Mouse (Mus musculus) limb, embryonic 14.5 days (tissue): Measurements from ENCODE around the gene Cltrn. TPM values are rescaled to one million over a fixed set of nuclear protein-coding genes. Genes with fewer than 3 reads are reported as not detected.
A peak's percentile ranks its signal among the peaks of the same experiment; 100 is the strongest.

Experiments
- ATAC-seq: fragments of 200-750 bp; cut with Nextera tagmentation; 2 replicates; pipeline ENCODE4 v1.8.0; 2017; ENCODE audit warnings: low read depth, moderate number of reproducible peaks, moderate TSS enrichment; ENCODE audit not compliant: low FRiP score
- DNase-seq: peaks from one replicate; pipeline ENCODE4 v3.0.0-alpha.2; 2015; ENCODE audit warnings: low spot score
- H3K27ac ChIP-seq: fragments of 300-500 bp; sonication (generic); replicated peaks from 2 replicates; pipeline ENCODE4 v1.5.1; 2014; ENCODE audit warnings: low read depth, mild to moderate bottlenecking, low read length, moderate library complexity, mixed read lengths
- H3K27me3 ChIP-seq: fragments of 300-500 bp; sonication (generic); 2 replicates; pipeline ENCODE4 v1.6.1; 2014; ENCODE audit warnings: low read length, mixed read lengths; ENCODE audit not compliant: control insufficient read depth, insufficient read depth
- H3K36me3 ChIP-seq: fragments of 300-500 bp; sonication (generic); 2 replicates; pipeline ENCODE4 v1.6.1; 2014; ENCODE audit warnings: mild to moderate bottlenecking, low read length, moderate library complexity, mixed read lengths; ENCODE audit not compliant: control insufficient read depth, insufficient read depth
- H3K4me1 ChIP-seq: fragments of 300-500 bp; sonication (generic); 2 replicates; pipeline ENCODE4 v1.6.1; 2014; ENCODE audit warnings: antibody characterized with exemption, low read length, mixed read lengths; ENCODE audit not compliant: control insufficient read depth, insufficient read depth
- H3K4me2 ChIP-seq: fragments of 300-500 bp; sonication (generic); replicated peaks from 2 replicates; pipeline ENCODE4 v1.6.1; 2014; ENCODE audit warnings: low read depth, mild to moderate bottlenecking, low read length, moderate library complexity; ENCODE audit not compliant: severe bottlenecking
- H3K4me3 ChIP-seq: fragments of 300-500 bp; sonication (generic); replicated peaks from 2 replicates; pipeline ENCODE4 v1.5.1; 2014; ENCODE audit warnings: low read length
- H3K9ac ChIP-seq: fragments of 300-500 bp; sonication (generic); 2 replicates; pipeline ENCODE4 v1.6.1; 2014; ENCODE audit warnings: mild to moderate bottlenecking, low read depth, low read length, moderate library complexity; ENCODE audit not compliant: severe bottlenecking
- H3K9me3 ChIP-seq: fragments of 300-500 bp; sonication (generic); 2 replicates; pipeline ENCODE4 v1.6.1; 2016; ENCODE audit warnings: low read length; ENCODE audit not compliant: control insufficient read depth
- POLR2A ChIP-seq: fragments of 200-500 bp; IDR thresholded peaks from 2 replicates; pipeline ENCODE4 v1.8.0; 2012; ENCODE audit warnings: inconsistent platforms, mild to moderate bottlenecking, moderate library complexity, borderline replicate concordance; ENCODE audit not compliant: insufficient read depth, insufficient read length; ENCODE audit errors: extremely low read depth
- WGBS: fragments of 180-500 bp; shearing (Covaris S2); extraction: QIAGEN DNeasy Blood & Tissue Kit; methylation state at CpG from one replicate; pipeline ENCODE4 v1.1.7; 2014; 5-methylcytosine and 5-hydroxymethylcytosine counted together
- polyA plus RNA-seq, 2 experiments: library from polyadenylated mRNA; depleted of rRNA in 1 of 2; stranded (reverse) in 1 of 2; unstranded in 1 of 2; fragments of >200 nt; fragmentation: Nextera tagmentation in 1 of 2; extraction: Ambion mirVana in 1 of 2; gene quantifications; 2 replicates each; pipeline versions ENCODE4 v1.2.1 to v1.2.3; 2012 to 2014

Gene Cltrn
- polyA plus RNA-seq, 2 experiments, result 0.10 to 0.21 TPM

DNA sequence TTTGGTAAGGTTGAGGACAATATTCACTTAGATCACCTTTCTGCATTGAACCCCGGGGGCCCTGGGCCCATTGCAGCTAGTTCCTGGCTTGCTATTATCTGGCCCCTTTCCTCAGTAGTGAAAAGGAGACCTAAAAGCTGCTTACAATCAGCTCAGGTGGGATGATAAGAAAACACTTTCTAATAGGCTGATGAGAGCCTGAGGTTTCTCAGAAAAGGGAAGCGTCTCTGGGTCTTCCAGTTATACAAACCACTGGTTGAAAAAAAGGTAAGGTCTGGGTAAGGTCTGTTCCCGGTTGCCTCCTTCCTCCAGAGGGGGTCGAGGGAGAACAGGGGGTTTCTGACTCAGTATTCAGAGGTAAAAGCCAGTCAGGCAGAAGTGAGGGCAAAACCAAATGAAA, 29.6 kb upstream of the Cltrn start:
- WGBS, result 69% methylated on average over 4 of the region's 4 CpGs
- Histone ChIP-seq H3K4me3 (no peak overlapping the region), H3K4me1 (no peaks in the 10 kb centered on the region), H3K27ac (no peak overlapping the region), H3K4me2 (no peak overlapping the region), H3K36me3 (no peaks in the 10 kb centered on the region), H3K9ac (no peak overlapping the region), H3K9me3 (no peaks in the 10 kb centered on the region), H3K27me3 (no peaks in the 10 kb centered on the region)
- no peak for TF ChIP-seq POLR2A
- ATAC-seq (no peak), DNase-seq (no peak)

DNA sequence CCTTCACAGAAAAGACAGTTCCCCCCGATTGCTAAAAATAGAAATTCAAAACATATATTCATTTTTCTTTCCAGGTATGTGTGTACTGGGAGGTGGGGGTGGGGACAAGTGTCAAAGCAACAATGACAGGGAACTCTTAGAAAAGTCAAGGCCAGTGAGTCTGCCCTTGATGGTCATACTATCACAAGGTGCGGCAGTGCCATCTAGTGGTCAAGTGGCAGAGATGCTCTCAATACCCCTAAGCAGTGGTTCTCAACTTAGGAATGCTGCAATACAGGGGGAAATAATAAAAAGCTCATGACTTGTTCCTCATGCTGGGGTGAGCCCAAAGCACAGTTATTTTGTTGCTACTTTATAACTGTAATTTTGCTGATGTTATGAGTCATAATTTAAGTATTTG, 22.4 kb upstream of the Cltrn start:
- Histone ChIP-seq H3K4me3 (no peak overlapping the region), H3K9ac (no peak overlapping the region), H3K9me3 (no peaks in the 10 kb centered on the region), H3K4me2 (no peak overlapping the region), H3K4me1 (no peaks in the 10 kb centered on the region), H3K36me3 (no peaks in the 10 kb centered on the region), H3K27me3 (no peaks in the 10 kb centered on the region), H3K27ac (no peak overlapping the region)
- ATAC-seq, result peak; percentile 79; the same call in 1 of the 2 replicates
- WGBS, result 14% methylated on average over 2 of the region's 2 CpGs
- DNase-seq, result peak; percentile 88
- TF ChIP-seq POLR2A, result no peak

DNA sequence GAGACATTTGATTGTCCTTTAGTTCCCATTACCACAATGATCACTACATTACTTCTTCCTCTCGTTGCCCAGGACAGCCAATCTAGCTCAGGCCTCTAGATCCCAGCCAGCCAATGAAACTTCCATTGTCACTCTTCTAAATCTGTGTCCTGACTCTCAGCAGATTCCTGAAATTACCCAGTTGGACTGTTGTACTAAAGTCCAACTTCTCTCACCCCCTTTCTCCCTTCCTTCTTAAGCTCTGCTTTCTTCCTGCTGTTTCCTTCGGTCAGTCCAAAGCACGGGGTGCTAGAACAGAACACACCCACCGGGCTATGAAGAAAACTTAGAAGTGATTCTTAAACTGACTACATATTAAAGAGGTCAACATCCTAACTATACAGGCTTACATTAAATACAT, 19.7 kb upstream of the Cltrn start:
- no peak for TF ChIP-seq POLR2A
- Histone ChIP-seq H3K36me3 (0 out of 2 replicates have a peak, but pooled peaks cover 2% of the 10 kb centered on the region), H3K27me3 (no peaks in the 10 kb centered on the region), H3K4me2 (no peak overlapping the region), H3K27ac (no peak overlapping the region), H3K4me1 (no peaks in the 10 kb centered on the region), H3K4me3 (no peak overlapping the region), H3K9me3 (no peaks in the 10 kb centered on the region), H3K9ac (no peak overlapping the region)
- no peak for ATAC-seq
- 85% methylated on average over 4 of the region's 4 CpGs for WGBS
- no peak for DNase-seq

DNA sequence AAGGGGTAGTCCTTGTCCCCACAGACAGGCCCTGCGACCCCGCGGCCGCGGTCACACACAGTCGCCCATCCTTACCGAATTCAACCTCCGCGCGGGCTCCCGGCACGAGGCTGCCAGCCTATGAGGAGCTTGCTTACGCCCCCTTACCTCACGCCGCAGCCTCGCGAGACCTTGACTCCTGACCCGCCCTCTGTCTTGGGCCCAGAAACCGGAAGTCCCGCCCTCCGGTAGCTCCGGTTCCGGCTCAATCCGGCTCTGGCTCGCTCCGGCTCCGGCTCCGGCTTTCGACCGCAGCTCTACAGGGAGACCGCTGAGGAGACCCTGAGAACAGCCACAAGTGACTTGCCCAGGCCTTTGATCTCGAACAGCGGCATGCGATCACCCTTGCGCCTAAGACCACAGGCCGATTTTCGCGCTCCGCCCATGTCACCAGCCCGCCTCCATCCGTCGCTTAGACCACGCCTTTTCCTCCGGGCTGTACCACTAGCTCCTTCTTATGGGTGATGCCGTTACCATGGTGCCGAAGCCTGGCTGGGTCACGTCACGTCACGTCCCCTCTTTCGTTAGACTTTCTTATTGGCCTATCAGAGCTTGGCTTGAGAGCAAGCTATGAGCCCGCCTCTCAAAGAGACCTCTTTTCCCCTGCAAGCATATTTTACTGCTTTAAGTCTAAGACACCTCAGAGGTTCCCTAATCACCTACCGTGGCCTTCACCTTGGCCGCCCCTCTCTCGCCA, 12.4 kb upstream of the Cltrn start, which contains the start of gene Siah1b:
TSS of gene Siah1b (minus strand) at position 454 of the 736 bp plus-strand sequence.
- peak within 1 kb of the TSS; percentile 61 for H3K9ac ChIP-seq
- no peaks in the 10 kb centered on the region for H3K4me1 ChIP-seq
- DNase-seq (peak; percentile 94), ATAC-seq (peak; percentile 98)
- no peaks in the 10 kb centered on the region for H3K27me3 ChIP-seq
- H3K4me3 ChIP-seq, result peak within 1 kb of the TSS; percentile 54
- TF ChIP-seq POLR2A, result no peak
- no peaks in the 10 kb centered on the region for H3K9me3 ChIP-seq
- H3K4me2 ChIP-seq, result peak within 1 kb of the TSS; percentile 63
- H3K36me3 ChIP-seq, result 0 out of 2 replicates have a peak, but pooled peaks cover 2% of the 10 kb centered on the region
- 25% methylated on average over 53 of the region's 54 CpGs for WGBS
- H3K27ac ChIP-seq, result peak within 1 kb of the TSS; percentile 88

DNA sequence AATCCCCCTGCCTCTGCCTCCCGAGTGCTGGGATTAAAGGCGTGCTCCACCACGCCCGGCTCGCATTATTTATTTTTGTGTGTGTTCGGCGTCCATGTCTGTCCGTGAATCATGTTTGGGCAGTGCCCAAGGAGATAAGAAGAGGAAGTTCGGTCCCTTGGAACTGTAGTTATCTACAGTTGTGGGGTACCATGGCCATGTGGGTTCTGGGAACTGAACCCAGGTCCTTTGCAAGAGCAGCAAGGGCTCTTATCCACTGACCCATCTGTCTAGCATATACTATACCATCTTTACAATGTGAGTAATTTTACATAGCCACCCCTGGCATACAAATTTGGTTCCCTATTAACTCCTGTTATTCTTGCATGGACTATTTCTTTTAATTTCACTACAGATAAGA, 6.6 kb upstream of the Cltrn start:
- no peak overlapping the region for H3K4me2 ChIP-seq
- H3K4me1 ChIP-seq, result no peaks in the 10 kb centered on the region
- no peak for ATAC-seq
- no peaks in the 10 kb centered on the region for H3K27me3 ChIP-seq
- no peak for DNase-seq
- H3K9ac ChIP-seq, result no peak overlapping the region
- TF ChIP-seq POLR2A, result no peak
- H3K4me3 ChIP-seq, result no peak overlapping the region
- H3K9me3 ChIP-seq, result no peaks in the 10 kb centered on the region
- H3K27ac ChIP-seq, result no peak overlapping the region
- 88% methylated on average over 9 of the region's 9 CpGs for WGBS
- no peaks in the 10 kb centered on the region for H3K36me3 ChIP-seq

DNA sequence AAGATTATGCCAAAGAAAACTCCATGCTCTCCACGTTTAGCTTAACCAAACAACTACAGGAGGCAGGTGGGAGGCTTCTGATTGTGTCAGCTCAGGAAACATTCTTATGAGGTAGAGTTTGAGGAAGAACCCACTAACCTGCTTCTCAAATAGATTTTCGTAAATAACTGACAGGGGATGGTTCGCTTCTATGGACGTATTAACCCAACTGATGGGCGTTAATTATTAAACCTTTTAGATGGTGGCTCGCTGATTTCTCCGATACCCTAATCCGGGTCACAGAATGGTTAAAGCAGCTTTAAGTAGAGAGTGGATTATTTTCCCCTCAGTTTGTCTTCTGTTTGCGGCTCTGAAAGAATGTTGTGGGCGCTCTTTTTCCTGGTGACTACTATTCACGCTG, 1.3 kb downstream of the Cltrn start:
- ATAC-seq, result no peak
- Histone ChIP-seq H3K9ac (no peak overlapping the region), H3K4me1 (no peaks in the 10 kb centered on the region), H3K9me3 (no peaks in the 10 kb centered on the region), H3K27ac (no peak overlapping the region), H3K36me3 (no peaks in the 10 kb centered on the region), H3K4me2 (no peak overlapping the region), H3K27me3 (no peaks in the 10 kb centered on the region), H3K4me3 (no peak overlapping the region)
- no peak for TF ChIP-seq POLR2A
- DNase-seq, result no peak
- 88% methylated on average over 11 of the region's 11 CpGs for WGBS
